In genomic region chr2:125474690-125475089, GRCm38 (mm10) we compare ENCODE assay signal across 25 mouse cellular contexts. TPM values are rescaled to one million over a fixed set of nuclear protein-coding genes. Genes with fewer than 3 reads are reported as not detected.
DNase-seq lines count a peak whose midpoint lies in the region; ATAC-seq lines count a peak whose summit lies in the region.
"Had no signal": no experiment of that assay in that cellular context is flagged by ENCODE, and none has a peak within 500 bp of the region (broad histone marks: within the 10 kb centered on the region; RNA-seq: fewer than 3 reads in every experiment).

No protein-coding gene starts in this region.

- peak; percentile 96 for DNase-seq in heart, adult 11 months
- no peak for DNase-seq in heart, postnatal 36 days
- DNase-seq in heart, postnatal 10 days, result peak; percentile 53 to 59
- DNase-seq: adrenal gland, adult 2 months; adrenal gland, postnatal 25 days; cerebellum, adult 18-20 months; cerebellum, postnatal 14 days; embryo, embryonic 11 days; gastrocnemius, postnatal 25 days; kidney, adult 11 months had no signal

- H3K9me3 ChIP-seq in heart, embryonic 15.5 days (replicated peaks), result no peaks in the 10 kb centered on the region
- H3K9me3 ChIP-seq in heart, embryonic 12.5 days (replicated peaks), result no peaks in the 10 kb centered on the region
- H3K9me3 ChIP-seq: embryonic facial prominence, embryonic 15.5 days; forebrain, embryonic 10.5 days; hindbrain, embryonic 12.5 days had no signal

- no peaks in the 10 kb centered on the region for H3K36me3 ChIP-seq in heart, embryonic 15.5 days
- H3K36me3 ChIP-seq in heart, embryonic 12.5 days, result peaks cover 9% of the 10 kb centered on the region; the same call in 1 of the 2 replicates
- H3K36me3 ChIP-seq: hindbrain, embryonic 12.5 days had no signal

- H3K4me2 ChIP-seq in heart, embryonic 15.5 days, result no peak overlapping the region
- no peak overlapping the region for H3K4me2 ChIP-seq in heart, embryonic 12.5 days
- H3K4me2 ChIP-seq: embryonic facial prominence, embryonic 15.5 days; hindbrain, embryonic 12.5 days had no signal

- 80% methylated on average over 5 of the region's 5 CpGs for WGBS in heart, embryonic 15.5 days
- WGBS in heart, embryonic 12.5 days, result 75% methylated on average over 5 of the region's 5 CpGs

- no peaks in the 10 kb centered on the region for H3K27me3 ChIP-seq in heart, embryonic 15.5 days
- H3K27me3 ChIP-seq in heart, embryonic 12.5 days (replicated peaks), result no peaks in the 10 kb centered on the region
- H3K27me3 ChIP-seq: CH12.LX; embryonic facial prominence, embryonic 15.5 days; hindbrain, embryonic 12.5 days; Patski had no signal

- intact Hi-C loops in heart, postnatal 36 days (cut with DNase I), result no loop called here
- intact Hi-C loops in heart, postnatal 10 days (cut with DNase I), result loop anchor here (5.0 kb wide), 1 partner anchor 33 kb away; the partner anchor contains the start of genes Fbn1 and Gm9913

- H3K9ac ChIP-seq in heart, embryonic 15.5 days, result no peak overlapping the region
- H3K9ac ChIP-seq in heart, embryonic 12.5 days, result no peak overlapping the region
- H3K9ac ChIP-seq: embryonic facial prominence, embryonic 15.5 days; hindbrain, embryonic 12.5 days had no signal

- ATAC-seq in heart, embryonic 15.5 days (replicated peaks; ENCODE audit: insufficient number of reproducible peaks, insufficient read depth, low FRiP score, low read depth), result no peak
- no peak for ATAC-seq in heart, embryonic 12.5 days (ENCODE audit: insufficient number of reproducible peaks, low FRiP score)
- ATAC-seq in megakaryocyte, adult 5-6 weeks (ENCODE audit: poor library complexity, severe bottlenecking), result no peak
- ATAC-seq: activated CD4-positive, CD25-positive, alpha-beta regulatory T cell, adult 4 months; forebrain, embryonic 14.5 days; hindbrain, embryonic 16.5 days; inflammation-experienced regulatory T-cells, adult 6 months; Patski had no signal

- H3K27ac ChIP-seq in heart, embryonic 15.5 days, result peak overlapping the region; percentile 50
- H3K27ac ChIP-seq in heart, embryonic 12.5 days (ENCODE audit: poor library complexity, severe bottlenecking), result no peak overlapping the region
- H3K27ac ChIP-seq: embryonic facial prominence, embryonic 15.5 days; forebrain, embryonic 10.5 days; hindbrain, embryonic 12.5 days had no signal

- peaks cover 31% of the 10 kb centered on the region for H3K4me1 ChIP-seq in heart, embryonic 15.5 days (replicated peaks)
- peaks cover 64% of the 10 kb centered on the region for H3K4me1 ChIP-seq in heart, embryonic 12.5 days (replicated peaks)
- H3K4me1 ChIP-seq: forebrain, embryonic 10.5 days; hindbrain, embryonic 12.5 days had no signal

- no peak overlapping the region for H3K4me3 ChIP-seq in heart, embryonic 15.5 days
- H3K4me3 ChIP-seq in heart, embryonic 12.5 days, result no peak overlapping the region
- H3K4me3 ChIP-seq: embryonic facial prominence, embryonic 15.5 days; erythroblast, embryonic 14.5 days; forebrain, embryonic 10.5 days; hindbrain, embryonic 12.5 days had no signal

RNA-seq across cellular contexts. Expression of gene Gm9913, which starts 30.2 kb away (rescaled TPM):
- under 1 TPM; 0.11 to 0.14 TPM for total RNA-seq in heart, postnatal 36 days (2021)
- polyA plus RNA-seq in heart, embryonic 15.5 days (2015; fragmentation: Nextera tagmentation; extraction: Ambion mirVana), result 0.23 and 0.53 TPM in 2 replicates
- 0.57 and 0.70 TPM in 2 replicates for polyA plus RNA-seq in heart, embryonic 12.5 days (2016; fragmentation: Nextera tagmentation; extraction: Ambion mirVana)
- under 1 TPM; 0.47 to 0.48 TPM for total RNA-seq in heart, postnatal 10 days (2021)
- total RNA-seq in megakaryocyte, adult 5-6 weeks (2015), result not detected in 2 replicates
- total RNA-seq in megakaryocyte, adult 5-6 weeks (2017), result not detected in 2 replicates
- total RNA-seq: adrenal gland, adult 2 months; adrenal gland, postnatal 25 days; CH12.LX; common myeloid progenitor, adult 5-6 weeks; granulocyte monocyte progenitor cell, adult 5-6 weeks had no signal
- polyA plus RNA-seq: activated CD4-positive, CD25-positive, alpha-beta regulatory T cell, adult 4 months; adrenal gland, adult 2 months; erythroblast, embryonic 14.5 days; inflammation-experienced regulatory T-cells, adult 6 months had no signal

RNA-seq across cellular contexts. Expression of gene Fbn1, which starts 33.1 kb away (rescaled TPM):
- total RNA-seq in heart, postnatal 36 days (2021), result 10 to 100 TPM; 58.3 to 66.6 TPM
- polyA plus RNA-seq in heart, embryonic 15.5 days (2015; fragmentation: Nextera tagmentation; extraction: Ambion mirVana), result 16.8 and 24.6 TPM in 2 replicates
- polyA plus RNA-seq in heart, embryonic 12.5 days (2016; fragmentation: Nextera tagmentation; extraction: Ambion mirVana), result 38.8 and 44.1 TPM in 2 replicates
- total RNA-seq in heart, postnatal 10 days (2021), result 100 to 1,000 TPM; 243 to 249 TPM
- 0.16 and 0.18 TPM in 2 replicates for total RNA-seq in megakaryocyte, adult 5-6 weeks (2015)
- total RNA-seq in megakaryocyte, adult 5-6 weeks (2017), result 0.37 TPM in 2 replicates
- polyA plus RNA-seq: activated CD4-positive, CD25-positive, alpha-beta regulatory T cell, adult 4 months; erythroblast, embryonic 14.5 days; inflammation-experienced regulatory T-cells, adult 6 months had no signal

Comparison
In these comparisons a context has a peak if more than half of its experiments do, and no peak if none do; other contexts are left out.
1. DNase-seq: peak in heart, adult 11 months (single experiment) and heart, postnatal 10 days (2 of 2); none in heart, postnatal 36 days (0 of 2).
2. RNA of gene Fbn1, which starts 33.1 kb away (total RNA-seq): 243 to 249 TPM in heart, postnatal 10 days and 58.3 to 66.6 TPM in heart, postnatal 36 days; 0.16 to 0.37 TPM in megakaryocyte, adult 5-6 weeks; every median in the first group is over 10 times any median in the second.